Comparison of ENCODE assay signal across 8 mouse cellular contexts in the genomic region with DNA sequence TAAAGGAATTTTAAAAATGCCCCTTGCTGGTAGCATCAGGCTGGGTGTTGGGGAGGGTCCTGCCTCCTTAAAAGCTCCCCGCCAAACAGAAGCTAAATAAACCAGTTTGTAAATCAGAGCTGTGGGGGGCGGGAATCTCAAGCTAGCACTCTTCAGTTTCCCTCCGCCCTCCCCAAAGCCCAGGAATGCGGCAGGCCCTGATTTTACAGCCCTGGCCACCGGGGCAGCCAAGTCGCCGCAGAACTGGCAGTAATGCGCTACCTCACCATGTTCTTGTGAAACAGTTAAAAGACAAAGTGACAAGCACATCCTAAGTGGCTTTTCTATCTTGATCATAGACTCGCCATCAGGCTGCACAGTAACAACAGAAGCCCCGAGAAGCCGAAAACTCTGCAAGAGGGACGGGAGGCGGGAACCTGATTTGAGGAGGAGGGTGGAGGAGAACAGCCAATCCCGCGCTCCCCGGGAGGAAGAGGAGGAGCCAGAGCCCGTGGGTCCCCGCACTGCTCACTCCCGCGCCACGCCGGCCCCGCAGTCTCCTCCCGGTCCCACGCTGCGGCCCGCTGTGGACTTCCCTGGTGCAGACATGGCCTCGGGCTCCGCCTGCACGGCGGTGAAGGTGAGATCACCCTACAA. TPM values are rescaled to one million over a fixed set of nuclear protein-coding genes. Genes with fewer than 3 reads are reported as not detected.
DNase-seq lines count a peak whose midpoint lies in the region; ATAC-seq lines count a peak whose summit lies in the region.

Mtap (plus strand) TSS at position 217 of the 636 bp plus-strand sequence.

- peaks cover 7% of the 10 kb centered on the region; the same call in 1 of the 2 replicates for H3K36me3 ChIP-seq in hindbrain, embryonic 10.5 days
- H3K36me3 ChIP-seq in lung, embryonic 15.5 days, result no peaks in the 10 kb centered on the region

- WGBS in hindbrain, embryonic 10.5 days, result under 1% methylated on average over 31 of the region's 31 CpGs
- 1% methylated on average over 31 of the region's 31 CpGs for WGBS in lung, embryonic 15.5 days

- peak within 1 kb of the TSS; percentile 94 for H3K4me3 ChIP-seq in hindbrain, embryonic 10.5 days
- peak within 1 kb of the TSS; percentile 78 for H3K4me3 ChIP-seq in lung, embryonic 15.5 days

- H3K27me3 ChIP-seq in hindbrain, embryonic 10.5 days (ENCODE audit: insufficient read depth, poor library complexity, severe bottlenecking), result no peaks in the 10 kb centered on the region
- no peaks in the 10 kb centered on the region for H3K27me3 ChIP-seq in lung, embryonic 15.5 days

- no peaks in the 10 kb centered on the region for H3K9me3 ChIP-seq in hindbrain, embryonic 10.5 days
- no peaks in the 10 kb centered on the region for H3K9me3 ChIP-seq in lung, embryonic 15.5 days

- peak within 1 kb of the TSS; percentile 93 for H3K4me2 ChIP-seq in lung, embryonic 15.5 days

- peak; percentile 96 for ATAC-seq in frontal cortex, adult (ENCODE audit: low TSS enrichment)
- ATAC-seq in lung, embryonic 15.5 days (ENCODE audit: borderline replicate concordance, extremely low read depth, low FRiP score, low TSS enrichment), result peak; percentile 94

- H3K4me1 ChIP-seq in hindbrain, embryonic 10.5 days (replicated peaks), result peaks cover 40% of the 10 kb centered on the region
- H3K4me1 ChIP-seq in lung, embryonic 15.5 days, result peaks cover 37% of the 10 kb centered on the region

- DNase-seq in MN1 (ENCODE audit: low spot score), result peak; percentile 63
- DNase-seq in cerebellum, adult 18-20 months, result peak; percentile 79 to 88
- peak; percentile 88 for DNase-seq in hindbrain, embryonic 10.5 days (ENCODE audit: low spot score)
- DNase-seq in layer of hippocampus, adult 9-10 months (ENCODE audit: low spot score), result peak; percentile 32
- DNase-seq in ovary, adult 18-20 months (ENCODE audit: low spot score), result peak; percentile 70
- DNase-seq in thymus, postnatal 4 days, result peak; percentile 86

- peak within 1 kb of the TSS; percentile 96 for H3K27ac ChIP-seq in hindbrain, embryonic 10.5 days
- H3K27ac ChIP-seq in lung, embryonic 15.5 days, result peak within 1 kb of the TSS; percentile 90

- H3K9ac ChIP-seq in lung, embryonic 15.5 days, result peak within 1 kb of the TSS; percentile 76

RNA-seq across cellular contexts. Expression of gene Mtap, which starts in this region (rescaled TPM):
- polyA plus RNA-seq in hindbrain, embryonic 10.5 days (2016; fragmentation: Nextera tagmentation; extraction: Ambion mirVana), result 80.2 and 107 TPM in 2 replicates
- 57.5 and 59.3 TPM in 2 replicates for polyA plus RNA-seq in lung, embryonic 15.5 days (2015; fragmentation: Nextera tagmentation; extraction: Ambion mirVana)

Comparison
In these comparisons a context has a peak if more than half of its experiments do, and no peak if none do; other contexts are left out.
1. Peak in every context shown above with its lines: DNase-seq, ATAC-seq, H3K4me3 ChIP-seq and H3K27ac ChIP-seq.
2. DNase-seq: peak in every context shown above with its lines; median percentile 88 in hindbrain, embryonic 10.5 days; 86 in thymus, postnatal 4 days; 84 in cerebellum, adult 18-20 months; 70 in ovary, adult 18-20 months; 63 in MN1; 32 in layer of hippocampus, adult 9-10 months.